Mouse (Mus musculus) liver, embryonic 12.5 days (tissue): ENCODE measurements around the gene Hhat. TPM values are rescaled to one million over a fixed set of nuclear protein-coding genes. Genes with fewer than 3 reads are reported as not detected.

Source experiments
- ATAC-seq: fragments of 200-750 bp; cut with Nextera tagmentation; 2 replicates; pipeline ENCODE4 v1.8.0; 2017; ENCODE audit warnings: moderate number of reproducible peaks, mild to moderate bottlenecking, moderate library complexity
- H3K27ac ChIP-seq: fragments of 300-500 bp; sonication (generic); 2 replicates; pipeline ENCODE4 v1.5.1; 2016; ENCODE audit warnings: mild to moderate bottlenecking
- H3K27me3 ChIP-seq: fragments of 300-500 bp; sonication (generic); replicated peaks from 2 replicates; pipeline ENCODE4 v1.6.1; 2016; ENCODE audit warnings: mild to moderate bottlenecking, moderate library complexity
- H3K36me3 ChIP-seq: fragments of 300-500 bp; sonication (generic); 2 replicates; pipeline ENCODE4 v1.6.1; 2016; ENCODE audit warnings: mild to moderate bottlenecking, moderate library complexity
- H3K4me1 ChIP-seq: fragments of 300-500 bp; sonication (generic); 2 replicates; pipeline ENCODE4 v1.6.1; 2016
- H3K4me2 ChIP-seq: fragments of 300-500 bp; sonication (generic); 2 replicates; pipeline ENCODE4 v1.6.1; 2016; ENCODE audit warnings: mild to moderate bottlenecking, moderate library complexity
- H3K4me3 ChIP-seq: fragments of 300-500 bp; sonication (generic); 2 replicates; pipeline ENCODE4 v1.5.1; 2016; ENCODE audit warnings: mild to moderate bottlenecking, moderate library complexity
- H3K9ac ChIP-seq: fragments of 300-500 bp; sonication (generic); 2 replicates; pipeline ENCODE4 v1.6.1; 2016; ENCODE audit warnings: mild to moderate bottlenecking, moderate library complexity
- H3K9me3 ChIP-seq: fragments of 300-500 bp; sonication (generic); replicated peaks from 2 replicates; pipeline ENCODE4 v1.6.1; 2016; ENCODE audit warnings: mild to moderate bottlenecking, moderate library complexity
- WGBS: fragments of 180-500 bp; shearing (Covaris S2); methylation state at CpG from one replicate; pipeline ENCODE4 v1.1.7; 2016; ENCODE audit not compliant: insufficient replicate concordance; 5-methylcytosine and 5-hydroxymethylcytosine counted together
- polyA plus RNA-seq: library from polyadenylated mRNA; unstranded; fragments of >200 nt; fragmentation: Nextera tagmentation; extraction: Ambion mirVana; gene quantifications from 2 replicates; pipeline ENCODE4 v1.2.1, GENCODE M21; 2016

Gene Hhat
- 2.1 TPM in 2 replicates for polyA plus RNA-seq

DNA sequence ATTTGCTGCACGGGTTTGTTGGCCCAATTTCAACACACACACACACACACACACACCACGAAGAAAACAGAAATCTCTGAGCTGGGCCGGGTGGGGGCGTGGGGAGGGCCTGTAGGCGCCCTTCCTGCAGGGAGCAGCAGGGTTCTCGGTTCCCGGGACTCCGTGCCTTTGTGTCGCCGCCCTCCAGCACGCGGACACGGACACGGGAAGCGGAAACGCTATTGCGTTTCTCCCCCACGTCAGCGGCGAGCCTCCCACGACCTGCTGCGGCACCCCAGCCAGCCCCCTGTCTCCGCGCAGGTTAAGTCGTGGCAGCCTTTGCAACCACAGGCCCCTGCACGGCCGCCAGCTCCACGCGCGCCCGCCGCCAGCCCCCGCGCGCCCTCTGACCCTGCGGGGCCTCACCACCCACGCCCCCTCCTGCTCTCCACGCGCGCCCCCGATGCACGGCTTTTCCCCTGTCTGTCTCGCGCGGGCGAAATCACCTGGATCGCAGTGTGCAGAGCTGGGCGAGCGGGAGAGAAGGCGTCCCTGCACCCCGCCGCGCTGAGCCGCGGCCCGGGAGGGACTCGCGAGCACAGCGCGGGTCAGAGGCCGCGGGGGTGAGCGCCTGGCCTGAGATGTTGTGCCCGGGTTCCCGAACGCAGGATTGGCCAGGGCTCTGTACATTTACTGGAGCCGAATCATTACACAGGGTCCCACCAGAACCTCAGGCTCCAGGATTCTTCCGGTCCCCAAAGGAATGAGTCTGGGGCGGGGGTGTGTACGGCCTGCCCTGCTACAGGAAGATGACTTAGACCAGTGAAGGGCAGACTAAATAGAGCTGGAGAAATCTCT, at the start of gene Hhat:
Gene Hhat, minus strand, starts transcription at position 729 of the 837 bp plus-strand sequence.
- Histone ChIP-seq H3K9me3 (no peaks in the 10 kb centered on the region), H3K4me2 (peak within 1 kb of the TSS; percentile 92), H3K4me1 (peaks cover 16% of the 10 kb centered on the region), H3K27me3 (peaks cover 4% of the 10 kb centered on the region; the same call in 1 of the 2 replicates), H3K4me3 (peak within 1 kb of the TSS; percentile 68), H3K27ac (peak within 1 kb of the TSS; percentile 80), H3K9ac (peak within 1 kb of the TSS; percentile 74), H3K36me3 (no peaks in the 10 kb centered on the region)
- 2% methylated on average over 70 of the region's 70 CpGs for WGBS
- ATAC-seq, result peak; percentile 77

DNA sequence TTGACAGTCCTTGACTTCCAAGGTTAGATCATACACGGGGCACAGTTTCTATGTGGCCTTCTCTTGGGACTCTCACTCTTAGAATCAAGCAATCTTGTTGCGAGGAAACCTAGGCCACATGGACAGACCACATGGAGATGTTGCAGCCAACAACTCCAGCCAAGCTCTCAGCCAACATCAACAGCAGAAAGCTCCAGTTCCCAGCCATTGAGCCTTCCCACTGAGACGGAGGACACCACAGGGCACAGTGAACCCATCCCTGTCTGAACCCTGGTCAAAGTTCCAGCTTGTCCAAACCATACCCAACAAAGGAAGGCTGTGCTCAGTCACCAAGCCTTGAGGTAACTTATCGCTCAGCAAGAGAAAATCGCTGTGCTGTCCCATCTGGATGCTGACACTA, 47.3 kb upstream of the Hhat start:
- no peak for ATAC-seq
- H3K4me2 ChIP-seq, result no peak overlapping the region

DNA sequence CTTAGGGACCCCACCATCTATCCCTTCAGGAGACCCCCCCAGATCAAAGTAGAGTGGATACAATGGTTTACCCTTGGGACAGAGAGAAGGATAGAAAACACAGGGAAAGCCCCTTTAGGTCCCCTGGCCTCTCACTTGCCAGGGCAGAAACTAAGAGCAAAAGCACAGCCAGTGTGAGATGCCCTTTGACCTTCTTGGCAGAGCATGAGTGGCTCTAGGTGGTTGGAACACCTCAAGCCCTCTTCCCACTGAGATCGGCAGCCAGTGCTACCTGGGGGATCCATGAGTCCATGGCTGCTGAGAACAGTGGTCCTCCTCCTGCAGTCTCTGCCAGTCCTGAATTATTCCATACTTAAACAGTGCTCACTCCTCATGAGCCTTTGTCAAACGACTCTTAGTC, 44.8 kb upstream of the Hhat start:
- no peak; the same call in 1 of the 2 replicates for ATAC-seq
- H3K4me3 ChIP-seq, result no peak overlapping the region
- H3K36me3 ChIP-seq, result no peaks in the 10 kb centered on the region

More for the DNA sequence above, 47.3 kb upstream of the Hhat start:
- Histone ChIP-seq H3K4me3 (no peak overlapping the region), H3K36me3 (no peaks in the 10 kb centered on the region), H3K9ac (no peak overlapping the region), H3K4me1 (no peaks in the 10 kb centered on the region), H3K27ac (no peak overlapping the region), H3K9me3 (no peaks in the 10 kb centered on the region), H3K27me3 (no peaks in the 10 kb centered on the region; the same call in 1 of the 2 replicates)
- 73% methylated on average over 5 of the region's 5 CpGs for WGBS

DNA sequence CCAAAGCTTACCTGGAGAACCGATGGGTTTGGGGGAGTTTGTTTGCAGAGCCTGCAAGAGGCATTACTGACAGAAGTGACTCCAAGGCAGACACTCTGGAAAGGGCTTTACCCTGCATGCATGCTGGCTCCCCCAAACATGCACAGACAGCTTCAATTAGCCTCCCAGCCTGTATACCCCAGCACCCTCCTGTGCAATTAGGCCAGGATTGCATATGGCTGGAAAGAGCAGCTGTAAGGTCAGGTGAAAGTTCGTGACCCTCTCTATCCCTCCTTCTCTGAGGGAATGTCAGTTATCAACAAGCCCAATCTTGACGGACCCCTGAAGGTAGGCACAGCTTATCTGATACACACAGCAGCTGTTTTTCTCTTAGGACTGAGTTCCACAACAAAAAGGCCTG, 43.7 kb upstream of the Hhat start:
- Histone ChIP-seq H3K36me3 (no peaks in the 10 kb centered on the region), H3K27ac (no peak overlapping the region), H3K4me1 (no peaks in the 10 kb centered on the region), H3K9me3 (no peaks in the 10 kb centered on the region), H3K4me2 (no peak overlapping the region), H3K4me3 (no peak overlapping the region), H3K9ac (no peak overlapping the region), H3K27me3 (no peaks in the 10 kb centered on the region; the same call in 1 of the 2 replicates)
- WGBS, result 41% methylated on average over 3 of the region's 3 CpGs
- ATAC-seq, result no peak

More for the DNA sequence above, 44.8 kb upstream of the Hhat start:
- H3K9me3 ChIP-seq, result no peaks in the 10 kb centered on the region
- H3K27ac ChIP-seq, result no peak overlapping the region
- 49% methylated on average over 2 of the region's 2 CpGs for WGBS
- H3K9ac ChIP-seq, result no peak overlapping the region
- H3K4me2 ChIP-seq, result no peak overlapping the region
- H3K27me3 ChIP-seq, result no peaks in the 10 kb centered on the region; the same call in 1 of the 2 replicates
- no peaks in the 10 kb centered on the region for H3K4me1 ChIP-seq

DNA sequence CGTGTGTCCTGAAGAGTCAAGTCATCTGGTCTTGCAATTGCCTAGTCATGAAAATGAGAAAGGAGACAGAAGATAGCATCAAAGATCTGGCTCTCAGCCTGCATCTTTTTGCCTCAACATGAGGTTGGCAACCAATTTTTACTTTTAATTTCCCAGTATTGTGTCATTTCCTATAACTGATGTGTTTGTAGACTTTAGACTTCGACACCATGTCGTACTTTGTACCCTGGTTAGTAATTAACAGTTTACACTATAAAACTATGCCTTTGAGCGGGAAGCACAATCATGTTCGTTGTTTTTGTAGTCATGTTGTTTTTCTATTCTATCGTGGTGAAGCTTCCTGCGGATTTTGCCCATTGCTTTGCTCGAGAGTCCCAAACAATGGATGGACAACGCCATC, 41.7 kb upstream of the Hhat start:
- WGBS, result 74% methylated on average over 9 of the region's 9 CpGs
- ATAC-seq, result no peak
- Histone ChIP-seq H3K4me3 (no peak overlapping the region), H3K27ac (no peak overlapping the region), H3K9ac (no peak overlapping the region), H3K36me3 (no peaks in the 10 kb centered on the region), H3K4me2 (no peak overlapping the region), H3K9me3 (no peaks in the 10 kb centered on the region), H3K27me3 (no peaks in the 10 kb centered on the region), H3K4me1 (no peaks in the 10 kb centered on the region)

DNA sequence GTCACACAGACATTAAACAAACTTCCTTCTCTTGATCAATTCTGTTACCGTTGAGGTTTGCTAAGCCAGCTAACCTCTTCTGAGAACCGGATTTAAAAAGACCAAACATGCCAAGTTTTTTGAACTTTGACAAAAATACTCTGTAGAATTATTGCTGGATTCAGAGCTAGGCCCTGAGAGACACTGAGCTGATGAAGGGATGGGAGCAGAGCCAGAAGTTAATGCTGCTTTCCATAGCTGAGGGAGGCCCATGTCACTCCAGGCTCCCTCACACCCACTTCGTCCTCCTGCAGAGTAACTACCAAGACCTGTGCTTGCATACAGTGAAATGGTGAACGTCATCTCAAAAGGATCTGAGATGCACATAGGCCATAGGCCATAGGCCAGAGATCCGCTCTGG, 41.3 kb upstream of the Hhat start:
- H3K27me3 ChIP-seq, result no peaks in the 10 kb centered on the region
- no peaks in the 10 kb centered on the region for H3K36me3 ChIP-seq
- no peak overlapping the region for H3K4me2 ChIP-seq
- ATAC-seq, result no peak
- H3K27ac ChIP-seq, result no peak overlapping the region
- no peak overlapping the region for H3K9ac ChIP-seq
- H3K4me3 ChIP-seq, result no peak overlapping the region
- H3K4me1 ChIP-seq, result no peaks in the 10 kb centered on the region
- whole genome bisulfite sequencing, result 71% methylated on average over 5 of the region's 5 CpGs
- no peaks in the 10 kb centered on the region for H3K9me3 ChIP-seq

DNA sequence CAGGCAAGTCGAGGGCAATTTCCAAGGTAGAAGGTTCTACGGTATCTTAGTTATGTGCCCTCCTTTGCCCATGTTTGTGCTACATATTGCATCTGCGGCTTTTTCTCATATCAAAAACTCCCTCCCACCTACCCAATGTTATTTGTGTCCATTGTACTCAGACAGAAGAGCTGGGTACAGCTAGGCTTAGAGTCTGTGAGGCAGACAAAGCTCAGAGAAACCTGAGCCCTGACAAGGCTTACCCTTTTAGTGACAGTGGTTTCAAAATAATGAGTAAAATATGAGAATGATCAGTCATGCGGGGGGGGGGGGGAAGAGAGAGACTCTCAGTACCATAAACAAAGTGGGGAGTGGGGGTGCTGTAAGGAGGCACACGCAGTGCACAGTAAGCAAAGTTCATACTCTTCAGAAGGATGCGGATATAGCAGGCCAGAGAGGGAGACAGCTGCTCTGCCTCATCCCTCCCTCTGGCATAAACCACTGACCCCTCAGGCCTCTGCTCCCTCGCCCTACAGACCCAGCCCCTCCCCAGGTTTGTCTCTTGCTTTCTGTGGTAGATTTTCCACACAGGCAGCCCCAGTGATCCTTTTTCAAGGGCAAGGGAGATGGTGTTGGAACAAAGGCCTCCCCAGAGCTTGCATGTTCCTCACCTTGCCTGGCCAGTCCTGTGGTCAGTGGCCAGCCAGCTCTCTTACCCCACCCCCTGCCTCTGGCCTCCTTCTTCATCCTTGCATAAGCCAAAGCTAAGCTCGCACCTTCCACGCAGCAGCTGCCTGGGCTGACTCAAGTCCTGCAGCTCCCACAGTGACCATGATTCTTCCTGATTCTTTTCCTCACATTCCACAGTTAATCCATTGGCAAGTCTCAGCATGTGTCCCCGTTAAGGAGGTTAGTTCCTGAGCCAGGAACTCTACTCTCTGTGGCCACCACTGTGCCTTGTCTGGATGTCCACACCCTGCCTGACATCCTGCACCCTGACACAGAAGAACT, 35.4 kb upstream of the Hhat start:
- WGBS, result 59% methylated on average over 10 of the region's 10 CpGs
- no peak overlapping the region for H3K27ac ChIP-seq
- H3K4me1 ChIP-seq, result peaks cover 6% of the 10 kb centered on the region
- no peak overlapping the region for H3K4me2 ChIP-seq
- H3K4me3 ChIP-seq, result no peak overlapping the region
- ATAC-seq, result no peak
- H3K27me3 ChIP-seq, result no peaks in the 10 kb centered on the region
- H3K9ac ChIP-seq, result no peak overlapping the region
- H3K36me3 ChIP-seq, result no peaks in the 10 kb centered on the region
- H3K9me3 ChIP-seq, result no peaks in the 10 kb centered on the region

DNA sequence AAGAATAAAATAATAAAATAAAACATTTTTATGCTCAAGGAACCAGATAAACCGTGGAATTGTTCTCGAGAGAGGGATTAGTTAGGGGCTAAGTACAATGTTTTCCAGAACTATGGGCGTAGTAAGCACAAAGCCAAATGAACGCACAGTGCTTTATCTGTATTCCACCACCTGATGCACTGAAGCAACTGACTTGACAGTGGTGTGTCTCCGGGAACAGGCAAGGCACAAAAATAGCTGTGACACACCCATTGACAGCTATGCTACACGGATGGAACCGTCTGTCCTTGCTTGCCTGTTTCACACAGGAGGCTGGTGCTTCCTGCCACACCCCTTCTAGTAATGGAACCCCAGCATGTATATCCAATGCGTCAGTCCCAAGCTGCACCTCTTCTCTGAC, 29.3 kb upstream of the Hhat start:
- H3K4me3 ChIP-seq, result no peak overlapping the region
- peaks cover 33% of the 10 kb centered on the region for H3K4me1 ChIP-seq
- ATAC-seq, result peak; percentile 88
- peaks cover 2% of the 10 kb centered on the region for H3K9me3 ChIP-seq
- H3K9ac ChIP-seq, result no peak overlapping the region
- peak overlapping the region; percentile 49 for H3K27ac ChIP-seq
- H3K27me3 ChIP-seq, result no peaks in the 10 kb centered on the region
- H3K4me2 ChIP-seq, result 0 out of 2 replicates have a peak overlapping the region, but pooled peaks have one; percentile 6
- H3K36me3 ChIP-seq, result no peaks in the 10 kb centered on the region
- WGBS, result 31% methylated on average over 8 of the region's 8 CpGs

DNA sequence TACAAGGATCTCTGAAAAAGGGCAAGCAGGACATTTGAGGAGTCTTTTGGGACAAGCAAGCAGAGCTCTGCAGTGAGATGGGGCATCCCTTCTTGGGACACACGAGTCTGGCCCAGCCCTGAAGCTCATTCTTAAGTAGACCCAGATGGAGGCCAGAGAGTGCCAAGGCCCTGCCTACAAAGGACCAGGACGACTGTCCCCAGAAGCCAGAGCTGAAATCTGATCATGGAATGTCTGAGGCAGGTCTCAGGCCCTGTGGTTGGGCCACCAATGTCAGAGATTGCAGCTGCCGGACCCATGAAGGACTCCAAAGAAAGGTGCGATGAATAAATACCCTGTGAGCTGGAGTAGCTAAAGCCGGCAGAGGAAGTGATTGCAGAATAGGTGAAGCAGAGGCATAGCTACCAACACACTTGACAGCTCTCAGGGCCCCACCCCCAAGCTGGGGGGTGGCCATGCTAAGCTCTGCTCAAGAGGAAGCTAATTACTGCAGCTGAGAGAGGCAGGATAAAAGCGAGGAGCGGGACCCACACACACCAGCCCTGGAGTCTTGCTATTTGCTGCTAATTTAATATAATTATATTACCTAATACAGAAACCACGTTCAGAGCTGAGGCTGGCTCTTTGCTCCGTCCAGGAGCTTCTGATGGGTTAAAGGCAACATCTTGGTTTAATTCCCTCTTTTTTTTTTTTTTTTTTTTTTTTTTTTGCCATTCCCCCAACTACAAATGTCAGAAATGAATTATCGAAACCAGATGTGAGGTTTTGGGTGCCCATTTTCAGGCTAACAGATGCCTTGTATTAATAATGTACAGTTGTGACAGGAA, 28.4 kb upstream of the Hhat start:
- Histone ChIP-seq H3K36me3 (no peaks in the 10 kb centered on the region), H3K4me1 (peaks cover 42% of the 10 kb centered on the region), H3K27ac (no peak overlapping the region; the same call in 1 of the 2 replicates), H3K4me2 (no peak overlapping the region), H3K9ac (no peak overlapping the region), H3K9me3 (peaks cover 8% of the 10 kb centered on the region), H3K27me3 (no peaks in the 10 kb centered on the region), H3K4me3 (no peak overlapping the region)
- ATAC-seq, result no peak
- 39% methylated on average over 10 of the region's 10 CpGs for WGBS

DNA sequence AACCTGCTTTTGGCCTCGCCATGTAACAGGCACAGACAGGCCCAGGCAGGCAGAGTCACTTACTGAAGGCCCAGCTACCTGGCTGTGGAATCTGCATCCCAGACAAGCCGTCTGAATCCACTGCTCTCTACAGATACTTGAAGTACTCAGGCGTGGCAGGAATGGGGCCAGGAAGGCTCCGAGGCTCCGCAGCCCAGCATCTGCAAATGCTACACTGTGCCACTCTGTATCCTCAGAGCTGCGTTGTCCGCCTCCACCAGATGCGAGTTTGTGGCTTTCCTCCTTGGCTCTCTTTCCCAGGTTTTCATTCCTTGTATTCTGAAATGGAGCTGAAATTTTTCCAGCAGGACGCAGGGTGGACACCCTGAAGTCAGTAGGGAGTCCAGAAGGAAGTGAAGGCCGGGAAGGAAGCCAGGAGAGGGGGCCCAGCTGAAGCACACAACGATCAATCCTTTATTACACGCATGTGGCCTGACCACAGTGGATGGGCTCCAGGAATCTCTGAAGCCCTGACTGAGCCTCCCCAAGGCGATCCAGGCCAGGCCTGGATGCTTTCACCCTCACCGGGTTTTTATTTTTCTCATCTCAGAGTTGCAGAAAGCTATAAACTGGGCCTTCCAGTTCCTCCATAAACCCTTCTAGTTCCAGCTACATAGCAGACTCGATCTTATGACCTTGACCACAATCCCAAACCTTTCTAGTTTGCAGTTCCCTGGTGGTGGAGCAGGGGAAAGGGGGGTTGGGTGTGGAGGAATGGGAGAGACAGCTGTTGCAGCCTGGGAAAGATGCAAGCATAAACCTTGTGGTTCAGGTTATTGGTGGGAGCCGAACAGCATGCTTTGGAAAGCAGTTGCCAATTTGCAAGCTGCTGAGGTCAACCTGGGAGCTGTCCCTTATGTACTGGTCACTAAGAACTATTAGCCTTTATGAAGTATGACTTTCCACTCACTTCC, 27.5 kb upstream of the Hhat start:
- H3K27ac ChIP-seq, result no peak overlapping the region
- peaks cover 8% of the 10 kb centered on the region for H3K9me3 ChIP-seq
- WGBS, result 68% methylated on average over 16 of the region's 16 CpGs
- H3K27me3 ChIP-seq, result no peaks in the 10 kb centered on the region
- peaks cover 42% of the 10 kb centered on the region for H3K4me1 ChIP-seq
- no peak for ATAC-seq
- no peak overlapping the region for H3K9ac ChIP-seq
- H3K36me3 ChIP-seq, result no peaks in the 10 kb centered on the region
- no peak overlapping the region for H3K4me3 ChIP-seq
- no peak overlapping the region for H3K4me2 ChIP-seq
